Mouse (Mus musculus) bone marrow, adult 2 months (tissue): Measurements from ENCODE around the gene H3f3a. TPM values are rescaled to one million over a fixed set of nuclear protein-coding genes. Genes with fewer than 3 reads are reported as not detected.
"Not testable (repeated sequence)": the region's sequence is repeated elsewhere in the genome, so short reads cannot be mapped to it uniquely, and the experiment has no call there.

Source experiments
- H3K27ac ChIP-seq: fragments of 200-500 bp; 2 replicates; pipeline ENCODE4 v1.5.1; 2012; ENCODE audit warnings: low read depth, mild to moderate bottlenecking, control low read depth, inconsistent platforms, low read length; ENCODE audit not compliant: control insufficient read depth, poor library complexity, insufficient read depth
- H3K4me1 ChIP-seq: fragments of 200-500 bp; 2 replicates; pipeline ENCODE4 v1.6.1; 2011; ENCODE audit warnings: low read length; ENCODE audit not compliant: control insufficient read depth, insufficient read depth
- H3K4me3 ChIP-seq: fragments of 200-500 bp; replicated peaks from 2 replicates; pipeline ENCODE3; 2011; ENCODE audit warnings: mild to moderate bottlenecking, low read depth, low read length, control low read depth; ENCODE audit not compliant: control insufficient read depth
- CTCF ChIP-seq: fragments of 200-500 bp; IDR thresholded peaks from 2 replicates; pipeline ENCODE4 v1.5.1; 2011; ENCODE audit warnings: low read length, control low read depth; ENCODE audit not compliant: control insufficient read depth, insufficient read depth
- POLR2A ChIP-seq: fragments of 200-500 bp; IDR thresholded peaks from 2 replicates; pipeline ENCODE4 v1.6.1; 2011; ENCODE audit warnings: low read depth, mild to moderate bottlenecking, control low read depth, low read length, borderline replicate concordance; ENCODE audit not compliant: control insufficient read depth
- WGBS: fragments of 180-500 bp; shearing (Covaris S2); methylation state at CpG from one replicate; pipeline ENCODE4 v1.1.7; 2018; 5-methylcytosine and 5-hydroxymethylcytosine counted together
- polyA plus RNA-seq: library from polyadenylated mRNA; stranded (reverse); fragments of >200 nt; gene quantifications from 2 replicates; pipeline ENCODE4 v1.2.4, GENCODE M21; 2011; ENCODE audit warnings: low replicate concordance; ENCODE audit not compliant: missing spikeins, insufficient read depth, insufficient read length

Gene H3f3a
- polyA plus RNA-seq, 1 experiment: 682 TPM

- TF ChIP-seq CTCF (no peak), POLR2A (no peak)
- H3K4me3 ChIP-seq: no peak overlapping the region
- 89% methylated on average over 8 of the region's 8 CpGs for WGBS
- H3K4me1 ChIP-seq: no peaks in the 10 kb centered on the region
- H3K27ac ChIP-seq: no peak overlapping the region
These were observed 28.0 kb upstream of the H3f3a start for GRCm38 (mm10) chr1:180841561-180842300.

- no peak overlapping the region for H3K27ac ChIP-seq
- no peaks in the 10 kb centered on the region; the same call in 1 of the 2 replicates for H3K4me1 ChIP-seq
- no peak for TF ChIP-seq CTCF
- TF ChIP-seq POLR2A: no peak
- H3K4me3 ChIP-seq: no peak overlapping the region
- WGBS: 85% methylated on average over 8 of the region's 8 CpGs
These were observed 25.6 kb upstream of the H3f3a start for GRCm38 (mm10) chr1:180839201-180839910.

- no peak overlapping the region for H3K27ac ChIP-seq
- no peak overlapping the region for H3K4me3 ChIP-seq
- no peaks in the 10 kb centered on the region; the same call in 1 of the 2 replicates for H3K4me1 ChIP-seq
- 73% methylated on average over 6 of the region's 6 CpGs for WGBS
- no peak for TF ChIP-seq POLR2A
- TF ChIP-seq CTCF: no peak
These were observed 24.3 kb upstream of the H3f3a start for GRCm38 (mm10) chr1:180838014-180838413.

- WGBS: 92% methylated on average over 5 of the region's 5 CpGs
- TF ChIP-seq CTCF (no peak), POLR2A (no peak)
- Histone ChIP-seq H3K4me1 (no peaks in the 10 kb centered on the region; the same call in 1 of the 2 replicates), H3K4me3 (no peak overlapping the region), H3K27ac (no peak overlapping the region)
These were observed 23.4 kb upstream of the H3f3a start for GRCm38 (mm10) chr1:180837186-180837585.

GRCm38 (mm10) chr1:180836467-180836866 is 22.7 kb upstream of the H3f3a start:
- H3K27ac ChIP-seq, H3K4me3 ChIP-seq, H3K4me1 ChIP-seq: not testable (repeated sequence)
- 85% methylated on average over 8 of the region's 8 CpGs for WGBS

GRCm38 (mm10) chr1:180835273-180836015 is 21.7 kb upstream of the H3f3a start:
- 9% methylated on average over 10 of the region's 10 CpGs for WGBS
- H3K27ac ChIP-seq: peak overlapping the region; percentile 57; the same call in 1 of the 2 replicates
- no peak for TF ChIP-seq CTCF
- no peak for TF ChIP-seq POLR2A
- H3K4me3 ChIP-seq: no peak overlapping the region
- no peaks in the 10 kb centered on the region; the same call in 1 of the 2 replicates for H3K4me1 ChIP-seq

- no peak for TF ChIP-seq POLR2A
- TF ChIP-seq CTCF: no peak
- no peak overlapping the region for H3K4me3 ChIP-seq
- H3K4me1 ChIP-seq: peaks cover 6% of the 10 kb centered on the region; the same call in 1 of the 2 replicates
- WGBS: 79% methylated on average over 14 of the region's 14 CpGs
- H3K27ac ChIP-seq: no peak overlapping the region
These were observed 17.0 kb upstream of the H3f3a start for GRCm38 (mm10) chr1:180830588-180831346.

GRCm38 (mm10) chr1:180830175-180830574 is 16.4 kb upstream of the H3f3a start:
- TF ChIP-seq POLR2A (no peak), CTCF (no peak)
- Histone ChIP-seq H3K4me1 (peaks cover 6% of the 10 kb centered on the region; the same call in 1 of the 2 replicates), H3K27ac (peak overlapping the region; percentile 14; the same call in 1 of the 2 replicates), H3K4me3 (peak overlapping the region; percentile 6)
- 81% methylated on average over 11 of the region's 11 CpGs for WGBS
